Mouse (Mus musculus): ENCODE data around the gene Asb3. TPM values are rescaled to one million over a fixed set of nuclear protein-coding genes. Genes with fewer than 3 reads are reported as not detected.
"Not testable (repeated sequence)": the region's sequence is repeated elsewhere in the genome, so short reads cannot be mapped to it uniquely, and the experiment has no call there.

Asb3 gene
- total RNA-seq, 2 experiments from 2014 or later: 14.2 to 16.2 TPM

GRCm38 (mm10) chr11:30998199-30998598, 113.0 kb downstream of the Asb3 start:
- intact Hi-C loops (cut with DNase I): no loop called here
- DNase-seq (ENCODE audit: extremely low spot score in 1 of 2, low spot score in 2 of 2): no peak

DNA sequence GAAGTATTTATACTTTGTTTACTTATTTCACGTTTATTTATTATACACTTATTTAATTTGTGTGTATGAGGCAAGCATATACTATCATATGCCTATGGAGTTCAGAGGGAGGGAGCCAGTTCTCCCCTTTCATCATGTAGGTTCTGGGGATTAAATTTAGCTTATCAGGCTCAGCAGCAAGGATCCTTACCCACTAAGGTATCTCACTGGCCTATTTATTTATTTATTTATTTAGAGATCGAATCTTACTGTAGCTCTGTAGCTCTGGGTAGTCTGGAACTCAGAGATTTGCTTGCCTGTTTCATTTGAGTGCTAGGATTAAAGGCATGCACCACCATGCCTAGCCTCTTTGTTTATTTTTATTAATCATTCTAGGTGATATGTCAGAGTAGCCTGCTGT, 113.5 kb downstream of the Asb3 start:
- no peak for DNase-seq (ENCODE audit: extremely low spot score in 1 of 2, low spot score in 2 of 2)
- intact Hi-C loops (cut with DNase I): no loop called here

DNA sequence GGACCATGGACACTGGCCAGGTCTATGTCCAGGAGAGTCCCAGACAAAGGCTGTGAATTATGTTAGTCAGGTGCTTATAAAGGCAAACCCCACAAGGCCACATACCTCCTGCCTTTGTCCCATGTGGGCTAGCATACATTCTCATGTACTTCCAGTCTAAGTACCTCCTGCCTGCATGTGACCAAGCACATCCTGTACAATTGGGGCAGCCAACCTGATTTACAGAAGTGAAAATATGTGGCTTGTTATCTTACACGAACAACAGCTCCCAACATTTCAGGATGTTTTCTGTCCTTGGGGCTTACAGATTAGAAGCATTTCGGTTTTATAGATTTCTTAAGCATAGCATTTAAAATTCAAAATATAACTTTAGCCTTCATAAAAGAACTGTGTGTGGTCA, 114.8 kb downstream of the Asb3 start:
- no peak for DNase-seq (ENCODE audit: extremely low spot score in 1 of 2, low spot score in 2 of 2)
- intact Hi-C loops (cut with DNase I): no loop called here

DNA sequence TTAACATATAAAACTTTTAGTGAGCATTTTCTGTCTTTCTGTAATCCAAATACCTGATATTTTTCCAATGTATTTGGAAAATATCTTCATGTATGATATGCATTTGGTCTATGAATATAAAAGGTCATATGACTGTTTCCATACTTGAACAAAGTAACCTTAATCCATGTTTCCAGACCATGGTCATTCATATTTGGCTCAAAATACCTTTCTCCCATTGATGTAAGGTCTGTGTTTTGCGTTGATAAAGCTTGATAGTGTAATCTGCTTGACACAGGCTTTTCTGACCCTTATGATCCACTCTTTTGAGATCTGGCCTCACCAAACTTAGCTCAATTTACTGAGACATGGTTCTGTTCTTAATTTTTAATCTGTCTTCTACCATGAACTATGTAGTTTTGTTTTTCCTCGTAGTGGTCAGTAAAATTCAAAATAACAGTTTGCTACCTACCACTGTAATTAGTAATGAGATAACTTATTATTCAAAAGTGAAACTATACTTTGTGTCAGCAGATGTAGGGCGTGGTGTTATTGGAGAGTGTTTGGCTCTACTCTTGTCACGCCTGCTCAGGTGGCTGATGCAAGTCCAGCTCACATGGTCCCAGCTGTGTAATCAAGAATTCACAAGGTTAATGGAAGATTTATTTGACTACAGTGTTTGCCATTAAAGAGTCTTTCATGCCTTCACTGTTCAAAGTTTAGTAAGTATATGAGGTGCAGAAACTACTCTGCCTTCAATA, 116.1 kb downstream of the Asb3 start:
- intact Hi-C loops (cut with DNase I): no loop called here
- DNase-seq (ENCODE audit: extremely low spot score in 1 of 2, low spot score in 2 of 2): no peak

DNA sequence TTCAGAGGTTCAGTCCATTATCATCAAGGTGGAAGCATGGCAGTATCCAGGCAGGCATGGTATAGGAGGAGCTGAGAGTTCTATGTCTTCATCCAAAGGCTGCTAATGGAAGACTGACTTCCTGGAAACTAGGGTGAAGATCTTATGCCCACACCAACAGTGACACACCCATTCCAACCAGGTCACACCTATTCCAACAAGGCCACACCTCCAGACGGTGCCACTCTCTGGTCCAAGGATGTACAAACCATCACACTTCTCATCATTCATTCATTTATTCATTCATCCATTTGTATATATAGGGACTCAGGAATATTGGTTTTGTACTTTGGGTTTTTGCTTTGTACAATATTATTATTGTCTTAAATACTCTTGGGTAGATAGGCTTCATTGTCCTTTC, 124.5 kb downstream of the Asb3 start:
- DNase-seq (ENCODE audit: extremely low spot score in 1 of 2, low spot score in 2 of 2); intact Hi-C loops (cut with DNase I): not testable (repeated sequence)

DNA sequence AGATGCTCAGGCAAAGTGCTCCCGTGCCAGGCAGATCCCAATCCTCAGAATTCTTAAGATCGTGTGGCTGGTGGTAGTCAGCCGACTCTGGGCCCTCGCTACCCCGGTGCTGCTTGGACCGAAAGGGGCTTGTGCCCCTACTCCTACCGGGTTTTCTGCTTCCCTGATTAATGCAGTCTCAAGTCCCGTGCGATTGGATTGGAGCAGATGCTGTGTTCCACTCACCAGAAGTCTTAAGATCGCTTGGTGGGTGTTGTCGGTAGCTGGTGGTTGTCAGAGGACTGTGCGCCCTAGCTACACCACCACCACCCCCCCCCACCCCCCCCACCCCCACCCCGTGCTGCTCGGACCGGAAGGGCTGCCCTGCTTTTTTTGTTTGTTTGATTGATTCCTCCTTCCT, 132.2 kb downstream of the Asb3 start:
- DNase-seq (ENCODE audit: extremely low spot score in 1 of 2, low spot score in 2 of 2); intact Hi-C loops (cut with DNase I): not testable (repeated sequence)

DNA sequence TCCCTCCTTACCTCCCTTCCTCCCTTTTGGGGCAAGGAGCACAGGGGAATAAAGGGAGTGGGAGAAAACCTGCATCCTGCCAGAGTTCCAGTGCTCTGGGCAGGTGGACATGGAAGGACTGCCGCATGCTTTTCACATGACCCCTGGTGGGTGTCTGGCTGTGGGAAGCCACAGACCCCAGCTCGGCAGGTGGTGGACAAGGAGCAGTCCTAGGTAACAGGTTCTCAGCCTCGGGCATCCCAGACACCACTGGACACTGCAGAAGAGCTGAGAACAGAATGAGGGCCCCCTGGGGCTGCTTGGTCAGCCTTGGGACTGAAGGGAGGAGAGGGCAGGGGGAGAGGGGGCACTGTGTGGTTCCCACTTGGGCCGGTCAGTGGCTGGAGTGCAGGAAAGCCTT, 149.7 kb downstream of the Asb3 start:
- no peak for DNase-seq (ENCODE audit: extremely low spot score in 1 of 2, low spot score in 2 of 2)
- intact Hi-C loops (cut with DNase I): no loop called here

- DNase-seq (ENCODE audit: extremely low spot score in 1 of 2, low spot score in 2 of 2): no peak
These were observed 204.8 kb downstream of the Asb3 start for GRCm38 (mm10) chr11:31089973-31090372.

DNA sequence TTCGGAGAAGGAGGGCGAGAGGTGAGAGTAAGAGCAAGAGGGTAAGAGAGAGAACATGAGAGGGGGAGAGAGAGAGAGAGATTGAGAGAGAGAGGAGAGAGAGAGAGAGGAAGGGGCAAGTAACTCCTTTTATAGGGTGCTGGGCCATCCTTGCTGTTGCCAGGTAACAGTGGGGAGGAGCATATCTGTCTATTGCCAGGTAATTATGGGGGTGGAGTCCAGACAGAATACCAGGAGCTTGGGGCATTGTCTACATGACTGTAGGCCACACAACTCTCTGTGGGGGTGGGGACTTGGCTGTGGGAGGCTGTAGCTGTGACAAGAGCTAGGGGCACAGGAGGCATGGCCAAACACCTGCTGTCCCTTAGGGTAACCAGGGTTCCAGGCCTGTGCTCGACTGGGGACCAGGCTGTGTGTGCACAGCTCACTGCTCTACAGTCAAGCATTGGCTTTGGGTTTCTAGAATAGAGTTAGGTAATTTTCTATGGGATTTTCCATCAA, 205.3 kb downstream of the Asb3 start:
- no peak for DNase-seq (ENCODE audit: extremely low spot score in 1 of 2, low spot score in 2 of 2)
- intact Hi-C loops (cut with DNase I): no loop called here

More at GRCm38 (mm10) chr11:31089973-31090372, 204.8 kb downstream of the Asb3 start:
- intact Hi-C loops (cut with DNase I): no loop called here

- intact Hi-C loops (cut with DNase I); DNase-seq (ENCODE audit: extremely low spot score in 1 of 2, low spot score in 2 of 2): not testable (repeated sequence)
These were observed 214.3 kb downstream of the Asb3 start for GRCm38 (mm10) chr11:31099519-31099918.

DNA sequence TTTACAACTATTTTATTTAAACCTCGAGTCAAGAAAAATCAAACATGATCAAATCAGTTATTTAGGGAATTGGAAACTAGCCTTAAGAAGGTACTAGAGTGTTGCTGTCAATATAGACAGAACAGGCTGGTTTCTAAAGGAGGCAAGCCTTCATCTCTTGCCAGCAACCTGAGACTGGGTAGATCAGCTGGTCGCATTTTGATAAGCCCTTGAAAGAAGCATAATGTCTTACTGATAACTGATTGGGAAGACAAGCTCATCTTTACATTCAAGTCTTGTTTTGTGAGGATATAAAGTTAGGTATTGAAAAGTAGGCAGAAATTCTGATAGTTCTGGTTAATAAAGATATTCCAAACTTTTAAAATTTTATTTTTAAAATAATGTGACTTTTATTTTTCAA, 217.0 kb downstream of the Asb3 start:
- intact Hi-C loops (cut with DNase I): no loop called here
- no peak for DNase-seq (ENCODE audit: extremely low spot score in 1 of 2, low spot score in 2 of 2)

- DNase-seq (ENCODE audit: extremely low spot score in 1 of 2, low spot score in 2 of 2): no peak
- intact Hi-C loops (cut with DNase I): no loop called here
These were observed 220.1 kb downstream of the Asb3 start for GRCm38 (mm10) chr11:31105364-31105763.

DNA sequence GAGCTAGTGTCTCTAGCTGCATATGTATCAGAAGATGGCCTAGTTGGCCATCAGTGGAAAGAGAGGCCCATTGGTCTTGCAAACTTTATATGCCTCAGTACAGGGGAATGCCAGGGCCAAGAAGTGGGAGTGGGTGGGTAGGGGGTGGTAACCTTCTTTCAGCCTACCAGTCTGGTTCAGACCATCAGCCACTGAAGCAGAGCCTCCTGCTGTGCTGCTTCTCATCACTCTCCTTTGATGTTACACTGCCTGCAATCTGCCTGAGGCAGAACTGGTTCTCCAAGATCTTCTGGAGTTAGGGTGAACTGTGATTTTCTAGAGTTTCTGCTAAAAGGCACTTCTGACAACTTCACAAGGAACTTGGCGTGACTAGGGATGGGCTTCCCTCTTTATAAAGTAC, 241.7 kb downstream of the Asb3 start:
- DNase-seq (ENCODE audit: extremely low spot score in 1 of 2, low spot score in 2 of 2): not testable (repeated sequence)

GRCm38 (mm10) chr11:31133726-31134125, 248.5 kb downstream of the Asb3 start:
- intact Hi-C loops (cut with DNase I); DNase-seq (ENCODE audit: extremely low spot score in 1 of 2, low spot score in 2 of 2): not testable (repeated sequence)

More for the DNA sequence above, 241.7 kb downstream of the Asb3 start:
- intact Hi-C loops (cut with DNase I): not testable (repeated sequence)

DNA sequence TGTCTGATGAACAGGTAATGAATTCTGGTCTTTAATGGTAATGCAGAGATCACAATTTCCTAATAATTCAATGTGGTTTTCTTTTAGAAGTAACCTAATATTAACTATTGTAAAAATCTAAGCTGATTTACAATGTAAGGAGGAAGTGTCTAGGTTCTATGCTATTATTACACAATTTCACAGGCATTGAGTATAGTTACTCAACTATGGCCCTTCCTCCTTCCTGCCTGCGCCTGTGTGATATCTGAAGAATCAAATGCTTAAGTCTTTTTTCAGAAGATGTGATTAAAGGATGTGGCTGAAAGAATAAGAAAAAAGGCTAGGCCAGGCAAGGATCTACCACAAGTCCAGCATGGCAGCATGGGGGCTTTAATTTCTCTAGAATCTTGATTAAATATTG, 249.6 kb downstream of the Asb3 start:
- intact Hi-C loops (cut with DNase I); DNase-seq (ENCODE audit: extremely low spot score in 1 of 2, low spot score in 2 of 2): not testable (repeated sequence)

GRCm38 (mm10) chr11:31138394-31138793, 253.2 kb downstream of the Asb3 start:
- intact Hi-C loops (cut with DNase I); DNase-seq (ENCODE audit: extremely low spot score in 1 of 2, low spot score in 2 of 2): not testable (repeated sequence)

Other genes with a start within 250 kb of the Asb3 start
- gene Acyp2, start 235.8 kb upstream of the Asb3 start, total RNA-seq (2021): 10 to 100 TPM; 23.8 to 26.4 TPM
- gene Psme4, start 113.7 kb upstream of the Asb3 start, total RNA-seq (2021): 10 to 100 TPM; 54.5 to 55.2 TPM
- gene Gpr75, start 58 bp upstream of the Asb3 start, total RNA-seq (2021): 1 to 10 TPM; 8.1 to 8.4 TPM
- gene Erlec1, start 68.9 kb downstream of the Asb3 start, total RNA-seq (2021): 10 to 100 TPM; 49.8 to 54.5 TPM
- 10 to 100 TPM; 15.4 to 16.4 TPM for gene Chac2, start 100.9 kb downstream of the Asb3 start, total RNA-seq (2021)